Comparison of ENCODE assay signal across 7 mouse cellular contexts in genomic region chr12:52381161-52381967, GRCm38 (mm10).
DNase-seq lines count a peak whose midpoint lies in the region; ATAC-seq lines count a peak whose summit lies in the region.

No protein-coding gene starts in this region.

- H3K27me3 ChIP-seq in forebrain, embryonic 11.5 days (ENCODE audit: control insufficient read depth, insufficient read depth, low read length), result no peaks in the 10 kb centered on the region
- no peaks in the 10 kb centered on the region for H3K27me3 ChIP-seq in limb, embryonic 15.5 days

- H3K4me1 ChIP-seq in forebrain, embryonic 11.5 days (replicated peaks; ENCODE audit: control insufficient read depth, insufficient read depth, low read length), result peaks cover 9% of the 10 kb centered on the region
- peaks cover 41% of the 10 kb centered on the region for H3K4me1 ChIP-seq in limb, embryonic 15.5 days

- no peaks in the 10 kb centered on the region for H3K9me3 ChIP-seq in forebrain, embryonic 11.5 days (ENCODE audit: control insufficient read depth, low read length)
- H3K9me3 ChIP-seq in limb, embryonic 15.5 days, result no peaks in the 10 kb centered on the region

- H3K4me2 ChIP-seq in forebrain, embryonic 11.5 days (ENCODE audit: low read depth, low read length, severe bottlenecking), result no peak overlapping the region
- no peak overlapping the region for H3K4me2 ChIP-seq in limb, embryonic 15.5 days

- H3K4me3 ChIP-seq in forebrain, embryonic 11.5 days (ENCODE audit: low read depth, low read length), result no peak overlapping the region
- no peak overlapping the region for H3K4me3 ChIP-seq in limb, embryonic 15.5 days

- ATAC-seq in forebrain, embryonic 11.5 days (replicated peaks; ENCODE audit: low FRiP score), result peak; percentile 86
- peak; percentile 74; the same call in 1 of the 2 replicates for ATAC-seq in limb, embryonic 15.5 days (ENCODE audit: insufficient number of reproducible peaks, low FRiP score, low TSS enrichment, low read depth)

- H3K36me3 ChIP-seq in forebrain, embryonic 11.5 days (ENCODE audit: control insufficient read depth, insufficient read depth, low read length), result no peaks in the 10 kb centered on the region
- no peaks in the 10 kb centered on the region for H3K36me3 ChIP-seq in limb, embryonic 15.5 days

- H3K27ac ChIP-seq in forebrain, embryonic 11.5 days (ENCODE audit: low read depth, low read length), result peak overlapping the region; percentile 7; the same call in 1 of the 2 replicates
- peak overlapping the region; percentile 81 for H3K27ac ChIP-seq in limb, embryonic 15.5 days

- WGBS in forebrain, embryonic 11.5 days, result 49% methylated on average over 18 of the region's 18 CpGs
- 28% methylated on average over 18 of the region's 18 CpGs for WGBS in limb, embryonic 15.5 days

- H3K9ac ChIP-seq in forebrain, embryonic 11.5 days (ENCODE audit: low read length), result no peak overlapping the region; the same call in 1 of the 2 replicates
- no peak overlapping the region; the same call in 1 of the 2 replicates for H3K9ac ChIP-seq in limb, embryonic 15.5 days

- peak; percentile 24 for DNase-seq in lung, postnatal 10 days
- no peak for DNase-seq in lung, postnatal 36 days
- DNase-seq in forebrain, embryonic 11.5 days (ENCODE audit: low spot score), result peak; percentile 74
- no peak for DNase-seq in thymus, postnatal 0 days (ENCODE audit: low spot score)
- DNase-seq in left cerebral cortex, adult 11 months (ENCODE audit: low spot score), result no peak
- DNase-seq in urinary bladder, postnatal 14 days (ENCODE audit: low spot score), result no peak

Comparison
In these comparisons a context has a peak if more than half of its experiments do, and no peak if none do; other contexts are left out.
1. DNase-seq: peak in lung, postnatal 10 days (single experiment) and forebrain, embryonic 11.5 days (single experiment); none in lung, postnatal 36 days (single experiment), thymus, postnatal 0 days (single experiment), left cerebral cortex, adult 11 months (single experiment) and urinary bladder, postnatal 14 days (single experiment).